Mouse (Mus musculus) C2C12 (cell line): ENCODE measurements around the gene Trim41.

ENCODE experiments used
- CEBPB ChIP-seq: IDR thresholded peaks from one replicate; pipeline ENCODE4 v1.6.1; 2011; ENCODE audit warnings: low read depth, mild to moderate bottlenecking, control low read depth, moderate library complexity
- CTCF ChIP-seq: IDR thresholded peaks from one replicate; pipeline ENCODE4 v1.5.1; 2011; ENCODE audit not compliant: control insufficient read depth, insufficient read depth, insufficient read length
- MAX ChIP-seq: IDR thresholded peaks from one replicate; pipeline ENCODE4 v1.6.1; 2011; ENCODE audit warnings: mild to moderate bottlenecking, control low read depth
- MYOD1 ChIP-seq: IDR thresholded peaks from one replicate; pipeline ENCODE4 v1.6.1; 2011; ENCODE audit warnings: low read depth; ENCODE audit not compliant: control insufficient read depth, insufficient read length
- MYOG ChIP-seq: IDR thresholded peaks from one replicate; pipeline ENCODE4 v1.6.1; 2011; ENCODE audit not compliant: control insufficient read depth, insufficient read length; ENCODE audit errors: extremely low read depth
- USF1 ChIP-seq: IDR thresholded peaks from one replicate; pipeline ENCODE4 v1.6.1; 2011; ENCODE audit warnings: low read depth, mild to moderate bottlenecking, control low read depth, moderate library complexity

GRCm38 (mm10) chr11:48850240-48850639 lies 33.1 kb upstream of the Trim41 start:
- TF ChIP-seq CTCF (no peak), MYOD1 (no peak), CEBPB (no peak), USF1 (no peak), MYOG (no peak), MAX (no peak)
